Mouse (Mus musculus) bone marrow macrophage, adult 2 months (primary cell): ENCODE results near the gene Tsc22d1. TPM values are rescaled to one million over a fixed set of nuclear protein-coding genes. Genes with fewer than 3 reads are reported as not detected.

Source experiments
- H3K27ac ChIP-seq: 2 replicates; pipeline ENCODE4 v1.5.1; 2012; ENCODE audit warnings: low read depth, low read length; ENCODE audit not compliant: insufficient read depth
- H3K4me1 ChIP-seq: 2 replicates; pipeline ENCODE4 v1.6.1; 2012; ENCODE audit warnings: low read length; ENCODE audit not compliant: control insufficient read depth, insufficient read depth
- H3K4me3 ChIP-seq: 2 replicates; pipeline ENCODE4 v1.5.1; 2012; ENCODE audit warnings: mild to moderate bottlenecking, low read length, moderate library complexity; ENCODE audit not compliant: insufficient read depth
- CTCF ChIP-seq: IDR thresholded peaks from 2 replicates; pipeline ENCODE4 v1.5.1; 2012; ENCODE audit warnings: low read depth, mild to moderate bottlenecking, low read length, moderate library complexity
- POLR2A ChIP-seq: IDR thresholded peaks from 2 replicates; pipeline ENCODE4 v1.6.1; 2012; ENCODE audit warnings: mild to moderate bottlenecking, low read depth, low read length, borderline replicate concordance
- polyA plus RNA-seq: library from polyadenylated mRNA; stranded (reverse); fragments of >200 nt; gene quantifications from 2 replicates; pipeline ENCODE4 v1.2.4, GENCODE M21; 2012; ENCODE audit not compliant: missing spikeins, insufficient read depth, insufficient read length

Gene Tsc22d1
- polyA plus RNA-seq, 1 experiment = 32.1 TPM

DNA sequence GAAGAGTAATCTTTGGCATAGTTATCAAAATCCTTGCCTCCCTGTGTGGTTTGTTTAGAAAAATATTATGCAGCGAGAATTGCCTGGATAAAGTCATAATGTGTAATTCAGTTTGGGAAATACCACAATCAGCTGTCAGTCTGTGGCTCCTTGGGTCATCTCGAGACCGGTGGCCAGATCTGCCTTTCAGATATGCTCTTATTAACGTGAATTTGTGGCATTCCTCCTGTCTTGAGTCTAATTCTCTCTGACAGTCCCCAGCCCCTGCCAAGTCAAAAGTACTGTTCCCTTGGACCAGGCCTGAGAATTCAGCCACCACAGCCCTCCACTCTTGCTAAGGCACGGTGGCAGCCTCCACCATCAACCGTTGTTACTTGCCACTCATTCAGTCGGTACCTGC lies 97.2 kb downstream of the Tsc22d1 start:
- no peak overlapping the region for H3K27ac ChIP-seq
- H3K4me1 ChIP-seq = peaks cover 3% of the 10 kb centered on the region; the same call in 1 of the 2 replicates
- no peak for TF ChIP-seq POLR2A
- no peak for TF ChIP-seq CTCF
- H3K4me3 ChIP-seq = no peak overlapping the region

DNA sequence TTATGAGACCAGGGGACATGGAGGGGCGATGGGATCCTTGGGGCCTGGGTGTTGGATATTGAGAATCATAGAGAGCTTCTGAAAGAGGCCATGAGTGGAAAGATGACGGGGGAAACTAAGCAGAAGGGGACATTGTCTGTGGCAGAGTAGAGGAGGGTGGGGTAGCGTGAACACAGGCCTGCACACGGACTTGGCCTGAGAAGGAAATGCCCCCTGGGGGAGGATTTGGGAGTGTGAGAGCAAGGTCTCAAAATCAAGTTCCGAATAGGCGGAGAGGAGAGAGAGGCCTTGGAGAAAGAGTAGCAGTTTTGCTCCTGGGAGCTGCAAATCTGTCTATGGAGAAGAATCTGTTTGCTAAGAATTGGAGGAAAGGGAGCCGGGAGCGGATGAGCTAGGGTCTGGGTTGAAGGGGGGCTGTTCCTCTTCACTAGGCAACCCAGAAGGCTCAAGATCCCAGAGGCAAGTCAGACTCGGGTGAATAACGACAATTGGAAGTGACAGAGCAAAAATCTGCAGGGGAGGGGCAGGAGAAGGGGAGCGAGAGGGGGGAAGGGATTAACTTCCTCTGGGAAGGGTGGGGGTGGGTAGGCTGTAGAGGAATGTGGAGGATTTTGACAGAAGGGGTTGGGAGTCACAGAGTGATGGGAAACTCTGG lies 98.8 kb downstream of the Tsc22d1 start:
- Histone ChIP-seq H3K27ac (no peak overlapping the region), H3K4me3 (no peak overlapping the region), H3K4me1 (peaks cover 3% of the 10 kb centered on the region; the same call in 1 of the 2 replicates)
- TF ChIP-seq POLR2A (no peak), CTCF (no peak)

DNA sequence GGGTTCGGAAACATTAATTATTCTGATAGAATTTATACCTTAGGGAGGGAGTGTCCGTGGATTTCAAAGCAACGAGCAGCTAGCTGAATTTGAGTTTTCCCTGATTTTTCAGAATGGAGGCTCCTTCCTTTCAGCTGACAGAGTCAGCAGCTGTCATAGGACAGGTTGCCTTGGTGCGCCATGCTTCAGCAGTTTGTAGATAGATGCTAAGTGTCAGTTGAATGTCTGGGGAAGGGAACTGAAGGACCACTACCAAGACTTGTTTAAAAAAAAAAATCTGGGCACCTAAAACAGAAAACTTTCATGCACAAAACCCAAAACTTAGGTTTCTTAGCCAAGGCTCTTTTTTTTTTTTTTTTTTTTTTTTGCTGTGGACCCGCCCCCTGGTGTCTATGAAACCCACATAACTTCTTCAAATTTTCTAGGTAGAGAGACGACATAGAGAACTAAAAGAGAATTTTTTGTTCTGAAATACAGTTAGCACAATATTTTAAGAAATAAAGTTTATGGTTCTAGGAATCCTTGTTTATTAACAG lies 99.4 kb downstream of the Tsc22d1 start:
- TF ChIP-seq CTCF (no peak), POLR2A (no peak)
- Histone ChIP-seq H3K4me1 (peaks cover 3% of the 10 kb centered on the region; the same call in 1 of the 2 replicates), H3K27ac (no peak overlapping the region), H3K4me3 (no peak overlapping the region)

DNA sequence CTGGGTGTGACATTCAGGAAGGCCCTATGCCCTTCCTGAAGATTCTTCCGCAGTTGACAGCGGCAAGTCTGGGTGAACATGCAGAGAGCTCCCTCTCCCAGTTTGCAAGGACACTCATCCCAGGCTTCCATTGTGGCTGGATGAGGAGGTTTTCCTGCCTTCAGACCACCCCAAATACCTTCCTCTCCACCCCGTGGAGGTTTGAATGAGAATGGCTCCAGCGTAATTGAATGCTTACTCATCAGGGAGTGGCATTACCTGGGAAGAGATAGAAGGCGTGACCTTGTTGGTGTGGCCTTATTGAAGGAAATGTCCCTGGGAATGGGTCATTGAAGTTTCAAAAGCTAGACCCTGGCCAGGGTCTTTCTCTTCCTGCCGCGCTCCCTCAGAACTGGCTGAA lies 100.9 kb downstream of the Tsc22d1 start:
- TF ChIP-seq CTCF = no peak
- TF ChIP-seq POLR2A = no peak
- Histone ChIP-seq H3K4me1 (peaks cover 3% of the 10 kb centered on the region; the same call in 1 of the 2 replicates), H3K27ac (no peak overlapping the region), H3K4me3 (no peak overlapping the region)

DNA sequence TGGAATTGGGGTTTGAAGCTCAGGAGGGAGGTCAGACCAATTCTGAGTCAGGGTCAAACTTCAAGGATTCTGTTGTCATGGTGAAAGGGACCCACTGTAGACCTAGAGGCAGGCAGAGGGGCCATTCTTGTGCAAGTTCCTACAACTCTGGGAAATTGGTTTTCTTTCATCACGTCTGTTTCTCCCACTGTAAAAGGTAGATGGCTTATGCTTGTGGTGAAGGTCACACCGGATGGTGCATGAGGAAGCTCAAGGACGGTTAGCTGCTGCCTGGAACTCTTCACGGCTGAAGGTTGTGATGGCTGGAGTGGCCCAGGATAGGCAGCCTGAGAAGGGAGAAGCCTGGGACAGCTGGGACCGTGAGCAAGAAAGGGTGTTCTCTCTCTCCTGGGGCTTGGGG lies 103.5 kb downstream of the Tsc22d1 start:
- H3K4me1 ChIP-seq = peaks cover 3% of the 10 kb centered on the region; the same call in 1 of the 2 replicates
- TF ChIP-seq POLR2A = no peak
- TF ChIP-seq CTCF = no peak

DNA sequence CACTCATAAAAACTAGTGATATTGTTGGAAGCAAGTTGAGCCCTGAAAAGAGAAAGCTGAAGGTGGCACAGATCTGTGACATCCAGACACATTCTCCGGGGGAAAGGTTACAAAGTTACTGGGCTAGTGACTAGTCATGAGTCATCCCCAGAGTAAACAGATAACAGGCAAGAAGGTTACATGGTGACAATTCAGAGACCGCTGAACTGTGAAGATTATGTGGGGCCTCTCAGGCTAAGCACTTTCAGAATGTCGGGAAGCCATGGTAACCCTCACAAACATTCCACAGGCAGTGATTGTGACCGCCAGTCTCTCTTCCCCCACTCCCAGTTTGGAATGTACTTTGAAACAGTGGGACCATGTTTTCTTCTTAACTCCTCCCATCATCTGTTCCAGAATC lies 105.8 kb downstream of the Tsc22d1 start:
- no peaks in the 10 kb centered on the region for H3K4me1 ChIP-seq
- TF ChIP-seq POLR2A = no peak
- no peak for TF ChIP-seq CTCF
- no peak overlapping the region for H3K4me3 ChIP-seq
- no peak overlapping the region for H3K27ac ChIP-seq

More for the DNA sequence above, 103.5 kb downstream of the Tsc22d1 start:
- no peak overlapping the region for H3K4me3 ChIP-seq
- no peak overlapping the region for H3K27ac ChIP-seq

DNA sequence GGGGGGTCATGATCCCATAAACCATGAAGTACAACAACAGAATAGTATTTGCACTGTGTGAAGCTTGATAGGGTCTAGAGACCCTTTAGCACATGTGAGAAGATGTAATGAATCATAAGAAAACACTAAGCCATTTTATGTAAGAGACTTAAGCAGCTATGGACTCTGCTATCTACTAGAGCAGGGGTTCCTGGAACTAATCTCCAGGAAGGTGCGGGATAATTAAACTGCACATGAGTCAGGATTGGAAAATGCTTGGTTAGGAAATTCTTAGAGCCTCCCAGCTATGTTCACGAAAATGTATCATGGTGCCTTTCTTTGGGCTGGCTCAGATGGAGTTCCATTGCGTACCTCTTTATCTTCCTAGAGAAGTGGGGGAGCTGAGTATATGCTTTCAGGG lies 106.5 kb downstream of the Tsc22d1 start:
- no peak overlapping the region for H3K27ac ChIP-seq
- TF ChIP-seq CTCF (no peak), POLR2A (no peak)
- H3K4me3 ChIP-seq = no peak overlapping the region
- no peaks in the 10 kb centered on the region for H3K4me1 ChIP-seq

DNA sequence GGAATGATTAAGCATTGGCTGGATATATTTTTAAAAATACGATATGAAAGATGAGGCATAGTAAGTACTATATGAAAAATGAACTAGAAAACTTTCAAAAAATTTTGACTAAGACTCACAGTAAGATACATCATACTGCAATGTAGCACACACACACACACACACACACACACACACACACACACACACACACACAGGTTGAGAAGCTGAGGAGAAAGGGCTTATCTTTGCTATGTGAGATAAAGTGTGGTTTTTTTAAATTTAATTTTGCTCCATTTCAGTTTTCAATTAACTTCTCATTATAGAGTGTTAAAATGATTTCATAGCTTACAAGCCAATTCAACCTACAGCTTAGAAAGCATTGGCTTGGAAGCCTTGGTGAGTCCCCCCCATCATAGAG lies 108.6 kb downstream of the Tsc22d1 start:
- Histone ChIP-seq H3K4me3 (no peak overlapping the region), H3K4me1 (no peaks in the 10 kb centered on the region), H3K27ac (no peak overlapping the region)
- TF ChIP-seq CTCF (no peak), POLR2A (no peak)

DNA sequence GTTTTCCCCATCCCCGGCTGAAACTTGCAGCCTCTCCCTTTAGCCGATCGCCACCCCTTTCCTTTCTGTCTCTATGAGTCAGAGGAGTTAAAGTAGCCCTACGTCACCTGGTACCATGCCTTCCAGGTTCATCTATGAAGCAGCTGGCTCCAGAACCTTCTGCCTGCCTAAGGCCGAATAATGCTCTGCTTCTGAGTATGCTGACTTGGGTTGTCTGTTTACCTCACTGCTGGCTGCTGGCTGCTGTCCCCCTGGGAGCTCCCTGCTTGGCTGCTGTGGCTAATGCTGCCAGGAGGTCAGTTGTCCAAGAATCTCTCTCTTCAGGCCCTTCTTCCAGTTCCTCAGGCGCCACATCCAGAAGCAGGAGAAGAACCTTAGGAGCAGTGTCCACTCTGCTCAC lies 111.7 kb downstream of the Tsc22d1 start:
- Histone ChIP-seq H3K4me1 (no peaks in the 10 kb centered on the region), H3K4me3 (no peak overlapping the region), H3K27ac (no peak overlapping the region)
- TF ChIP-seq CTCF = no peak
- TF ChIP-seq POLR2A = no peak

DNA sequence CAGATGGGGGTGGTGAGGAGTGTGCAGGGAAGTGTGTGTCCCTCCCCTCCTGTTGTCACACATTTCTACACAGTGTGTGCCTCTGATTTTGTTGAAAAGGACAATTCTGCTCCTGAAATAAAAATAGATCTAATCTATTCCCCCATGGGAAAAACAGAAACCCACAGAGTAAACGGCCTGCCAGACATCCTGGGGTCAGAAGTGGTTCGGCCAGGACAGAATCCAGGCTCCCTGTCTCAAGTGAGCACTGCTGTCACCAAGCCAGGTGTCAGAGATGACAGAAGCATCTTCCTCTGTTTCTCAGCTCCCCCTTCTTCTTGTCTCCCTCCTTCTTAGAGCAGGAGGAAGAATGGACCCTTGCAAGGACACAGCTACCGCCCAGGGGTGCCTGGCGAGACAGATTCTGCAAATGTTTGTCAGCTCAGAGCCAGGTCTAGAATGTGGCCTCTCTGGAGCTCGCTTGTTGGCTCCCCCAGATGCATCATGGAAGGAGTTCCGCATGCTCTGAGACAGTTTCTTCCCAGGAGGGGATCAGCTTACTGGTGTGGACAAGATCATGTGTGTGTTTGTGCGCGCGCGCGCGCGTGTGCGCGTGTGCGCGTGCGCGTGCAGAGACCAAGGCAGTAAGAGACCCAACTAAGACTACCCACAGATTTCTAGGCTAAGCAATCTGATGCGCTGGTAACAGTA lies 112.4 kb downstream of the Tsc22d1 start:
- no peaks in the 10 kb centered on the region for H3K4me1 ChIP-seq
- no peak overlapping the region for H3K27ac ChIP-seq
- H3K4me3 ChIP-seq = no peak overlapping the region
- TF ChIP-seq CTCF = no peak
- TF ChIP-seq POLR2A = no peak
